Mouse (Mus musculus) bone marrow, adult 2 months (tissue): ENCODE data around the gene Btbd10. TPM values are rescaled to one million over a fixed set of nuclear protein-coding genes. Genes with fewer than 3 reads are reported as not detected.

Experiments used
- H3K27ac ChIP-seq: fragments of 200-500 bp; 2 replicates; pipeline ENCODE4 v1.5.1; 2012; ENCODE audit warnings: low read depth, mild to moderate bottlenecking, control low read depth, inconsistent platforms, low read length; ENCODE audit not compliant: control insufficient read depth, poor library complexity, insufficient read depth
- H3K4me1 ChIP-seq: fragments of 200-500 bp; 2 replicates; pipeline ENCODE4 v1.6.1; 2011; ENCODE audit warnings: low read length; ENCODE audit not compliant: control insufficient read depth, insufficient read depth
- H3K4me3 ChIP-seq: fragments of 200-500 bp; replicated peaks from 2 replicates; pipeline ENCODE3; 2011; ENCODE audit warnings: mild to moderate bottlenecking, low read depth, low read length, control low read depth; ENCODE audit not compliant: control insufficient read depth
- CTCF ChIP-seq: fragments of 200-500 bp; IDR thresholded peaks from 2 replicates; pipeline ENCODE4 v1.5.1; 2011; ENCODE audit warnings: low read length, control low read depth; ENCODE audit not compliant: control insufficient read depth, insufficient read depth
- POLR2A ChIP-seq: fragments of 200-500 bp; IDR thresholded peaks from 2 replicates; pipeline ENCODE4 v1.6.1; 2011; ENCODE audit warnings: low read depth, mild to moderate bottlenecking, control low read depth, low read length, borderline replicate concordance; ENCODE audit not compliant: control insufficient read depth
- WGBS: fragments of 180-500 bp; shearing (Covaris S2); methylation state at CpG from one replicate; pipeline ENCODE4 v1.1.7; 2018; 5-methylcytosine and 5-hydroxymethylcytosine counted together
- polyA plus RNA-seq: library from polyadenylated mRNA; stranded (reverse); fragments of >200 nt; gene quantifications from 2 replicates; pipeline ENCODE4 v1.2.4, GENCODE M21; 2011; ENCODE audit warnings: low replicate concordance; ENCODE audit not compliant: missing spikeins, insufficient read depth, insufficient read length

Gene Btbd10
- polyA plus RNA-seq, 1 experiment = 10.4 TPM

GRCm38 (mm10) chr7:113377875-113378658 lies 8.9 kb upstream of the Btbd10 start:
- no peak overlapping the region for H3K27ac ChIP-seq
- no peak overlapping the region for H3K4me3 ChIP-seq
- WGBS = under 1% methylated on average over 7 of the region's 7 CpGs

DNA sequence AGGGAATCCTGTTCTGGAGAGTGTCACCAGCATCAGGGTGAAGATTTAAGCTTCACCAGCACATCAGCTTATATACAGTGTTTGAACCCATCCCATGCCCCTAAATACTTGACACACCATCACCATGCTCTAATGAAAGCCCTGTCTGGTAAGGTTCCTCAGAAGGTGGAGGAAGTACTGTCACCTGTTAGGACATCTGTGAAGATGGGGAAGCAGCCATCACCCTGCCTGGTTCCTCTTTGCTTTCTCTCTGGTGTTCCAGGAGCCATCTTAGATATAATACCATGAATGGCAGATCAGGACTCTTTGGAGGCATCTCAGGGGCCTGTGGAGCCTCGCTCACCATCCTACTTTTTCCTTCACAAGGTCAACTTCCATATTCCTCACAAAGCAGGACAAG lies 3.5 kb upstream of the Btbd10 start:
- H3K27ac ChIP-seq = no peak overlapping the region
- 88% methylated on average over 1 of the region's 1 CpGs for WGBS
- no peak for TF ChIP-seq CTCF
- TF ChIP-seq POLR2A = no peak
- H3K4me1 ChIP-seq = no peaks in the 10 kb centered on the region; the same call in 1 of the 2 replicates
- H3K4me3 ChIP-seq = no peak overlapping the region

More at GRCm38 (mm10) chr7:113377875-113378658, 8.9 kb upstream of the Btbd10 start:
- no peaks in the 10 kb centered on the region; the same call in 1 of the 2 replicates for H3K4me1 ChIP-seq
- TF ChIP-seq POLR2A = no peak
- peak; percentile 60 for TF ChIP-seq CTCF

GRCm38 (mm10) chr7:113369620-113370340 lies 588 bp upstream of the Btbd10 start:
- Histone ChIP-seq H3K27ac (peak overlapping the region; percentile 88), H3K4me1 (no peaks in the 10 kb centered on the region; the same call in 1 of the 2 replicates), H3K4me3 (peak overlapping the region; percentile 83)
- WGBS = under 1% methylated on average over 44 of the region's 44 CpGs
- no peak for TF ChIP-seq POLR2A
- TF ChIP-seq CTCF = peak; percentile 47; the same call in 1 of the 2 replicates

- H3K4me1 ChIP-seq = no peaks in the 10 kb centered on the region; the same call in 1 of the 2 replicates
- no peak overlapping the region for H3K4me3 ChIP-seq
- TF ChIP-seq POLR2A (no peak), CTCF (no peak)
- H3K27ac ChIP-seq = no peak overlapping the region
- 69% methylated on average over 4 of the region's 4 CpGs for WGBS
These were observed 1.8 kb downstream of the Btbd10 start for GRCm38 (mm10) chr7:113367440-113367839.

GRCm38 (mm10) chr7:113349089-113349488 lies 20.1 kb downstream of the Btbd10 start:
- WGBS = 60% methylated on average over 1 of the region's 1 CpGs
- H3K4me1 ChIP-seq = no peaks in the 10 kb centered on the region
- H3K4me3 ChIP-seq = no peak overlapping the region
- TF ChIP-seq CTCF (no peak), POLR2A (no peak)
- no peak overlapping the region for H3K27ac ChIP-seq

DNA sequence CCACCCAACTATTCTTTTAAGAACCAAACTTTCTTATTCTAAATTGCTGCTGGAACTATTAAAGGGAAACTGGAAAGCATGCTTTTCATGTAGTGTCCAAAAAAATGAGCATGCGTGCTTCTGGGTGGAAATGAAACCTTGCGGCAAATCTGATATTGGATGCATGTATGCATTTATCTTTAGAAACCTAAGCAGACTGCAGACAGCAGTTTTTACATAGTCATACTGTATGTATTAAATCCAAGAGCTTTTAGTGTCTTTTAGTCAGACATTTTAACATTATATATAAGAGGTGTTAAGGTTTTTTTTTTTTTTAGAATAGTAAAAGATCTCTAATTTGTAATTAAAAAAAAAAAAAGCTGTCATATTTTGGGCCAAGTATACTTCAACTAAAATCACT lies 21.5 kb downstream of the Btbd10 start:
- no peaks in the 10 kb centered on the region for H3K4me1 ChIP-seq
- 87% methylated on average over 2 of the region's 2 CpGs for WGBS

DNA sequence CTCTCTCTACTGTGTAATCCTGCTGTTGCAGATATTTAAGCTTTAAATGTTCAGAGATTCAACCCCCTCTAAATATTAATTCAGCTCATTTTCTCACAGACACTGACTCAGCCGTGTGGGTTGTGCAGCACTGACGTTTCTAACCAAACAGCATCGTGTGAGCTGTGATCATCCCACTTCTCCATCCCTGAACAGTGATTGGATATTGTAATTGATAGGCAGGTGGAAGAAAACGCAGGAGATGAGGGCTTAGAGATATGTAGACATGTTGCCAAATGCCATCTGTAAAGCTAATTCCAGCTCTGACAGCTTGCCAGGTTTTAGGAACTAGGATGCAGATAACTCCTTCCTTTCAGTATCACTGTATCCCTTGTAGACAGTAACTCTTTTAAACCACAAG lies 21.9 kb downstream of the Btbd10 start:
- no peak for TF ChIP-seq POLR2A
- no peak for TF ChIP-seq CTCF

More for the DNA sequence above, 21.5 kb downstream of the Btbd10 start:
- TF ChIP-seq POLR2A (no peak), CTCF (no peak)
- no peak overlapping the region for H3K4me3 ChIP-seq
- no peak overlapping the region for H3K27ac ChIP-seq

GRCm38 (mm10) chr7:113335250-113335649 lies 33.9 kb downstream of the Btbd10 start:
- H3K4me3 ChIP-seq = no peak overlapping the region
- H3K4me1 ChIP-seq = no peaks in the 10 kb centered on the region
- no peak overlapping the region for H3K27ac ChIP-seq
- TF ChIP-seq POLR2A = no peak
- 85% methylated on average over 8 of the region's 8 CpGs for WGBS

More for the DNA sequence above, 21.9 kb downstream of the Btbd10 start:
- 74% methylated on average over 4 of the region's 4 CpGs for WGBS
- H3K4me3 ChIP-seq = no peak overlapping the region
- H3K4me1 ChIP-seq = no peaks in the 10 kb centered on the region
- no peak overlapping the region for H3K27ac ChIP-seq

GRCm38 (mm10) chr7:113334036-113334435 lies 35.2 kb downstream of the Btbd10 start:
- no peaks in the 10 kb centered on the region for H3K4me1 ChIP-seq

More at GRCm38 (mm10) chr7:113334036-113334435, 35.2 kb downstream of the Btbd10 start:
- Histone ChIP-seq H3K27ac (no peak overlapping the region), H3K4me3 (no peak overlapping the region)
- TF ChIP-seq CTCF (no peak), POLR2A (no peak)
